Mouse (Mus musculus) testis, adult 2 months (tissue): Measurements from ENCODE around the gene Cd151. TPM values are rescaled to one million over a fixed set of nuclear protein-coding genes. Genes with fewer than 3 reads are reported as not detected.

ENCODE experiments used
- H3K27ac ChIP-seq: fragments of 200-500 bp; 2 replicates; pipeline ENCODE4 v1.5.1; 2012; ENCODE audit warnings: low read depth, low read length; ENCODE audit not compliant: control insufficient read depth, insufficient read depth
- H3K27me3 ChIP-seq: fragments of 200-500 bp; 2 replicates; pipeline ENCODE4 v1.6.1; 2012; ENCODE audit warnings: mild to moderate bottlenecking, low read length, moderate library complexity; ENCODE audit not compliant: control insufficient read depth, insufficient read depth
- H3K36me3 ChIP-seq: fragments of 200-500 bp; 2 replicates; pipeline ENCODE4 v1.6.1; 2012; ENCODE audit warnings: mild to moderate bottlenecking, low read length; ENCODE audit not compliant: control insufficient read depth, insufficient read depth
- H3K4me1 ChIP-seq: fragments of 200-500 bp; 2 replicates; pipeline ENCODE4 v1.6.1; 2012; ENCODE audit warnings: low read length; ENCODE audit not compliant: control insufficient read depth, insufficient read depth
- H3K4me3 ChIP-seq: fragments of 200-500 bp; 2 replicates; pipeline ENCODE4 v1.5.1; 2012; ENCODE audit warnings: low read depth, mild to moderate bottlenecking, low read length, moderate library complexity, mixed read lengths; ENCODE audit not compliant: control insufficient read depth
- CTCF ChIP-seq: fragments of 200-500 bp; IDR thresholded peaks from 2 replicates; pipeline ENCODE4 v1.5.1; 2012; ENCODE audit warnings: low read depth, mild to moderate bottlenecking, inconsistent platforms, low read length, moderate library complexity; ENCODE audit not compliant: control insufficient read depth, insufficient read depth, insufficient replicate concordance
- POLR2A ChIP-seq: fragments of 200-500 bp; IDR thresholded peaks from 2 replicates; pipeline ENCODE4 v1.6.1; 2012; ENCODE audit warnings: low read depth, mild to moderate bottlenecking, inconsistent platforms, low read length, moderate library complexity; ENCODE audit not compliant: control insufficient read depth
- polyA plus RNA-seq: library from polyadenylated mRNA; depleted of rRNA; stranded (reverse); fragments of >200 nt; gene quantifications from 2 replicates; pipeline ENCODE4 v1.2.3, GENCODE M21; 2012

Cd151 gene
- polyA plus RNA-seq, 1 experiment, result 104 TPM

GRCm38 (mm10) chr7:141495379-141495778, 28.2 kb downstream of the Cd151 start:
- H3K27me3 ChIP-seq, result no peaks in the 10 kb centered on the region
- H3K36me3 ChIP-seq, result no peaks in the 10 kb centered on the region
- no peaks in the 10 kb centered on the region for H3K4me1 ChIP-seq
- no peak overlapping the region for H3K4me3 ChIP-seq
- TF ChIP-seq POLR2A, result no peak
- no peak for TF ChIP-seq CTCF
- no peak overlapping the region for H3K27ac ChIP-seq

DNA sequence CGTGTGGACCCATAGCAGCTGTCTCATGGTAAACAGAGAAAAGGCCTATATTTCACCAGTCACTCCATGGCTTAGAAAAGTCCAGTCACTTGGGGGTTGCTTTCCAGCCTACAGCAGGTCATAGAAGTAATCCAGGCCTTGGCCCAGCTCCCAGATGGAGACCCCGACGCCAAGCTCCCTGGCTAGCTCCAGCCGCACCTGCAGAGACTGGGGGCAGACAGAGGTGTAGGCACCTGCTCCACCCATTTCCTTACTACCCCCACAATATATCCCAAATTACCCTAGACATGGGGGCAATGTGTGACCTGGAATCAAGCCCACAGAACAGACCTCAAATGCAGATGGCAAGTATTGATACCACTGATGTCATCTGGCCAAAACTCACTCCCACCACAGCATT, 28.7 kb downstream of the Cd151 start:
- H3K4me3 ChIP-seq, result no peak overlapping the region
- H3K4me1 ChIP-seq, result no peaks in the 10 kb centered on the region
- TF ChIP-seq POLR2A (no peak), CTCF (no peak)
- H3K27me3 ChIP-seq, result no peaks in the 10 kb centered on the region
- H3K36me3 ChIP-seq, result no peaks in the 10 kb centered on the region
- H3K27ac ChIP-seq, result no peak overlapping the region

DNA sequence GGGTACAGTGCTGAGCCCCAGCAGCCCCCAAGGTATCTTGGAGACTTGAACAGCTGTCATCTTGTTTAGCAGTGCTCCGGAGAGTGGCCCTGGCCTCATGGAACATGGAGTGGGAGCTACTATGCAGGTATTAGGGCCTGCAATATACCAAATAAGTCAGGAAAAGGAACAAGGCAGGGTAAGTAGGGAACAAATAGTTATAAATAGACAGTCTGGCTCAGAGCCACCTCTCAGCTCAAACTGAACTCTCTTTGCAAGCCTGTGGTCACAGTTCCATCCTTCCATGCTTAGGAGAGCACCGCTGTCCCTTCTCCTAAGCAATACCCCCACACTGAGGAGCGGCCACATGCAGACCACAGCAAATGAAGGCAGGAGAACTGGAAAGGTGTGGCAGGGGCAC, 30.4 kb downstream of the Cd151 start:
- no peak overlapping the region for H3K27ac ChIP-seq
- no peaks in the 10 kb centered on the region for H3K27me3 ChIP-seq
- H3K4me3 ChIP-seq, result no peak overlapping the region
- H3K36me3 ChIP-seq, result no peaks in the 10 kb centered on the region
- no peaks in the 10 kb centered on the region for H3K4me1 ChIP-seq
- TF ChIP-seq POLR2A (no peak), CTCF (no peak)

- no peaks in the 10 kb centered on the region for H3K36me3 ChIP-seq
- H3K27me3 ChIP-seq, result no peaks in the 10 kb centered on the region
- no peaks in the 10 kb centered on the region for H3K4me1 ChIP-seq
- no peak overlapping the region for H3K27ac ChIP-seq
- no peak overlapping the region for H3K4me3 ChIP-seq
- TF ChIP-seq CTCF, result no peak
- TF ChIP-seq POLR2A, result no peak
Observed at GRCm38 (mm10) chr7:141501820-141502555, 34.8 kb downstream of the Cd151 start.

- H3K36me3 ChIP-seq, result no peaks in the 10 kb centered on the region
- no peak overlapping the region for H3K4me3 ChIP-seq
- H3K27me3 ChIP-seq, result no peaks in the 10 kb centered on the region
- H3K4me1 ChIP-seq, result no peaks in the 10 kb centered on the region
- TF ChIP-seq POLR2A (no peak), CTCF (no peak)
- H3K27ac ChIP-seq, result no peak overlapping the region
Observed at GRCm38 (mm10) chr7:141502556-141502905, 35.3 kb downstream of the Cd151 start.

GRCm38 (mm10) chr7:141506278-141506677, 39.1 kb downstream of the Cd151 start:
- Histone ChIP-seq H3K27ac (peak overlapping the region; percentile 63; the same call in 1 of the 2 replicates), H3K36me3 (no peaks in the 10 kb centered on the region), H3K4me1 (no peaks in the 10 kb centered on the region), H3K27me3 (no peaks in the 10 kb centered on the region), H3K4me3 (no peak overlapping the region)
- TF ChIP-seq CTCF (no peak), POLR2A (no peak)

DNA sequence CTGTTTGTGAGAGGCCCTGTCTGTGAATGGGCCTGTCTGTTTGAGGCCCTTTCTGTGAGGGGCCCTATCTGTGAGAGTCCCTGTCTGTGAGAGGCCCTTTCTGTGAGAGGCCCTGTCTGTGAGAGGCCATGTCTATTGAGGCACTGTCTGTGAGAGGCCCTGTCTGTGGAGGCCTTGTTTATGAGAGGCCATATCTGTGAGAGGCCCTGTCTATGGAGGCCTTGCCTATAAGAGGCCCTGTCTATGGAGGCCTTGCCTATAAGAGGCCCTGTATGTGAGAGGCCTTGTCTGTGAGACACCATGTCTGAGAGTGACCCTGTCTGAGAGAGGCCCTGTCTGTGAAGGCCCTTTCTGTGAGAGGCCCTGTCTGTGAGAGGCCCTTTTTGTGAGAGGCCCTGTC, 41.0 kb downstream of the Cd151 start:
- Histone ChIP-seq H3K27ac (no peak overlapping the region), H3K4me1 (no peaks in the 10 kb centered on the region)
- no peak for TF ChIP-seq CTCF
- no peak for TF ChIP-seq POLR2A

DNA sequence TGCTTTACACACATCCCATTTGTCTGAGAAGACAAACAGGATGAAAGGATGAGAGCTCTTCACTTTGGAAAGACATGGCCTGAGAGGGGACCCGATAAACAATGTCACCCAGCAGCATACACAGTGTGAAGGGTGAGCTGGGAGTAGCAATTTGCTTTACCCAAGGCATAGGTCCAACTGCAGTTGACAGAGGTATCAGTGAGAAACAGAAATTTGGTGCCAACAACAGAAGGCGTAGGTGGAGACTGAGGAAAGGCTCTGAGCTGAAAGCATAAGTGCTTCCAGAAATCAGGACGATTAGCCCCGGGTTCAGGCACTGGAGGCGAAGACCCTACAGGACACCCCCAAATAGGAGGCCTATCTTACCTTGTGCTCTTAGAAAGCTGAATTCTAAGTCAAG, 43.0 kb downstream of the Cd151 start:
- H3K36me3 ChIP-seq, result no peaks in the 10 kb centered on the region; the same call in 1 of the 2 replicates
- TF ChIP-seq CTCF, result no peak
- TF ChIP-seq POLR2A, result no peak
- no peaks in the 10 kb centered on the region for H3K27me3 ChIP-seq
- H3K4me3 ChIP-seq, result no peak overlapping the region
- H3K4me1 ChIP-seq, result no peaks in the 10 kb centered on the region
- H3K27ac ChIP-seq, result no peak overlapping the region

More for the DNA sequence above, 41.0 kb downstream of the Cd151 start:
- Histone ChIP-seq H3K36me3 (no peaks in the 10 kb centered on the region), H3K4me3 (no peak overlapping the region), H3K27me3 (no peaks in the 10 kb centered on the region)
